Mouse (Mus musculus): ENCODE measurements at regions not wholly inside any gene's neighbourhood (a gene's known extent, or its start where the extent isn't known, plus 50 kb on each side); places are given as distances from the start of the nearest gene placed in this dataset.
"Not testable (repeated sequence)": the region's sequence is repeated elsewhere in the genome, so short reads cannot be mapped to it uniquely, and the experiment has no call there.

- no peak overlapping the region for H3K4me3 ChIP-seq
- TF ChIP-seq MYOD1 (IDR thresholded peaks at IDR 0.05; ENCODE audit: control insufficient read depth in 1 of 3, insufficient read length in 2 of 3, low read depth in 2 of 3) = no peak
- no peak for TF ChIP-seq POLR2A (IDR thresholded peaks at IDR 0.05; ENCODE audit: insufficient read length, low read depth)
- TF ChIP-seq MYOG (IDR thresholded peaks at IDR 0.05; ENCODE audit: control insufficient read depth in 1 of 3, insufficient read depth in 1 of 3, insufficient read length in 2 of 3, low read depth in 2 of 3) = no peak
- no peak for TF ChIP-seq USF1 (IDR thresholded peaks at IDR 0.05; ENCODE audit: low read depth)
- TF ChIP-seq POLR2AphosphoS2 (IDR thresholded peaks at IDR 0.05; ENCODE audit: insufficient read length, low read depth) = no peak
- no peak for TF ChIP-seq CEBPB (IDR thresholded peaks at IDR 0.05; ENCODE audit: insufficient read depth, poor library complexity, severe bottlenecking)
- TF ChIP-seq SRF (IDR thresholded peaks at IDR 0.05; ENCODE audit: control insufficient read depth, insufficient read length, low read depth) = no peak
- TF ChIP-seq REST (IDR thresholded peaks at IDR 0.05; ENCODE audit: insufficient read depth, insufficient read length) = no peak
- H3K79me2 ChIP-seq (ENCODE audit: control insufficient read depth, insufficient read depth) = no peaks in the 10 kb centered on the region
- no peak overlapping the region for H3ac ChIP-seq (ENCODE audit: control insufficient read depth, insufficient read length)
- H3K36me3 ChIP-seq (ENCODE audit: control insufficient read depth, insufficient read depth) = no peaks in the 10 kb centered on the region
- no peak overlapping the region for H3K4me2 ChIP-seq (ENCODE audit: low read depth)
- no peaks in the 10 kb centered on the region for H3K27me3 ChIP-seq (ENCODE audit: control insufficient read depth, insufficient read depth, insufficient read length)
Observed at GRCm38 (mm10) chrX:159066212-159066611, 143.9 kb upstream of the Rps6ka3 start.

- TF ChIP-seq TCF3 (IDR thresholded peaks at IDR 0.05; ENCODE audit: insufficient read length, low read depth) (no peak), MYOD1 (IDR thresholded peaks at IDR 0.05; ENCODE audit: control insufficient read depth in 1 of 3, insufficient read length in 2 of 3, low read depth in 2 of 3) (no peak), SRF (IDR thresholded peaks at IDR 0.05; ENCODE audit: control insufficient read depth, insufficient read length, low read depth) (no peak), CEBPB (IDR thresholded peaks at IDR 0.05; ENCODE audit: insufficient read depth, poor library complexity, severe bottlenecking) (no peak), E2F4 (IDR thresholded peaks at IDR 0.05; ENCODE audit: insufficient read depth) (no peak), USF1 (IDR thresholded peaks at IDR 0.05; ENCODE audit: low read depth) (no peak), MAX (IDR thresholded peaks at IDR 0.05; ENCODE audit: low read depth) (no peak), POLR2AphosphoS2 (IDR thresholded peaks at IDR 0.05; ENCODE audit: insufficient read length, low read depth) (no peak), REST (IDR thresholded peaks at IDR 0.05; ENCODE audit: insufficient read depth, insufficient read length) (no peak), POLR2A (IDR thresholded peaks at IDR 0.05; ENCODE audit: insufficient read length, low read depth) (no peak), MYOG (IDR thresholded peaks at IDR 0.05; ENCODE audit: control insufficient read depth in 1 of 3, insufficient read depth in 1 of 3, insufficient read length in 2 of 3, low read depth in 2 of 3) (no peak), TCF12 (IDR thresholded peaks at IDR 0.05; ENCODE audit: insufficient read depth, poor library complexity, severe bottlenecking) (no peak)
- Histone ChIP-seq H3K36me3 (ENCODE audit: control insufficient read depth, insufficient read depth) (no peaks in the 10 kb centered on the region), H3K4me2 (ENCODE audit: low read depth) (no peak overlapping the region)
Observed at GRCm38 (mm10) chrX:159072647-159073046, 137.5 kb upstream of the Rps6ka3 start.

GRCm38 (mm10) chrX:159073533-159073932 lies 136.6 kb upstream of the Rps6ka3 start:
- H3K79me2 ChIP-seq (ENCODE audit: control insufficient read depth, insufficient read depth) = no peaks in the 10 kb centered on the region
- no peaks in the 10 kb centered on the region for H3K36me3 ChIP-seq (ENCODE audit: control insufficient read depth, insufficient read depth)
- no peaks in the 10 kb centered on the region for H3K27me3 ChIP-seq (ENCODE audit: control insufficient read depth, insufficient read depth, insufficient read length)
- TF ChIP-seq E2F4 (IDR thresholded peaks at IDR 0.05; ENCODE audit: insufficient read depth) = no peak
- TF ChIP-seq POLR2AphosphoS2 (IDR thresholded peaks at IDR 0.05; ENCODE audit: insufficient read length, low read depth) = no peak
- TF ChIP-seq SRF (IDR thresholded peaks at IDR 0.05; ENCODE audit: control insufficient read depth, insufficient read length, low read depth) = no peak
- no peak for TF ChIP-seq REST (IDR thresholded peaks at IDR 0.05; ENCODE audit: insufficient read depth, insufficient read length)
- no peak for TF ChIP-seq TCF3 (IDR thresholded peaks at IDR 0.05; ENCODE audit: insufficient read length, low read depth)
- no peak for TF ChIP-seq USF1 (IDR thresholded peaks at IDR 0.05; ENCODE audit: low read depth)
- TF ChIP-seq TCF12 (IDR thresholded peaks at IDR 0.05; ENCODE audit: insufficient read depth, poor library complexity, severe bottlenecking) = no peak
- no peak for TF ChIP-seq MYOG (IDR thresholded peaks at IDR 0.05; ENCODE audit: control insufficient read depth in 1 of 3, insufficient read depth in 1 of 3, insufficient read length in 2 of 3, low read depth in 2 of 3)
- no peak for TF ChIP-seq CEBPB (IDR thresholded peaks at IDR 0.05; ENCODE audit: insufficient read depth, poor library complexity, severe bottlenecking)
- TF ChIP-seq MYOD1 (IDR thresholded peaks at IDR 0.05; ENCODE audit: control insufficient read depth in 1 of 3, insufficient read length in 2 of 3, low read depth in 2 of 3) = no peak
- no peak for TF ChIP-seq MAX (IDR thresholded peaks at IDR 0.05; ENCODE audit: low read depth)
- no peak for TF ChIP-seq POLR2A (IDR thresholded peaks at IDR 0.05; ENCODE audit: insufficient read length, low read depth)
- H3K4me2 ChIP-seq (ENCODE audit: low read depth) = no peak overlapping the region
- no peak overlapping the region for H3ac ChIP-seq (ENCODE audit: control insufficient read depth, insufficient read length)
- H3K4me3 ChIP-seq = no peak overlapping the region

More at GRCm38 (mm10) chrX:159072647-159073046, 137.5 kb upstream of the Rps6ka3 start:
- H3K79me2 ChIP-seq (ENCODE audit: control insufficient read depth, insufficient read depth) = no peaks in the 10 kb centered on the region
- no peak overlapping the region for H3ac ChIP-seq (ENCODE audit: control insufficient read depth, insufficient read length)
- no peaks in the 10 kb centered on the region for H3K27me3 ChIP-seq (ENCODE audit: control insufficient read depth, insufficient read depth, insufficient read length)
- no peak overlapping the region for H3K4me3 ChIP-seq

- H3K36me3 ChIP-seq (ENCODE audit: control insufficient read depth, insufficient read depth) = no peaks in the 10 kb centered on the region
- TF ChIP-seq REST (IDR thresholded peaks at IDR 0.05; ENCODE audit: insufficient read depth, insufficient read length) = no peak
- TF ChIP-seq TCF12 (IDR thresholded peaks at IDR 0.05; ENCODE audit: insufficient read depth, poor library complexity, severe bottlenecking) = no peak
- no peak for TF ChIP-seq POLR2AphosphoS2 (IDR thresholded peaks at IDR 0.05; ENCODE audit: insufficient read length, low read depth)
- no peak for TF ChIP-seq USF1 (IDR thresholded peaks at IDR 0.05; ENCODE audit: low read depth)
- no peak for TF ChIP-seq POLR2A (IDR thresholded peaks at IDR 0.05; ENCODE audit: insufficient read length, low read depth)
- no peak for TF ChIP-seq CEBPB (IDR thresholded peaks at IDR 0.05; ENCODE audit: insufficient read depth, poor library complexity, severe bottlenecking)
- no peak for TF ChIP-seq TCF3 (IDR thresholded peaks at IDR 0.05; ENCODE audit: insufficient read length, low read depth)
- TF ChIP-seq MYOD1 (IDR thresholded peaks at IDR 0.05; ENCODE audit: control insufficient read depth in 1 of 3, insufficient read length in 2 of 3, low read depth in 2 of 3) = no peak
- TF ChIP-seq E2F4 (IDR thresholded peaks at IDR 0.05; ENCODE audit: insufficient read depth) = no peak
- TF ChIP-seq SRF (IDR thresholded peaks at IDR 0.05; ENCODE audit: control insufficient read depth, insufficient read length, low read depth) = no peak
- no peak for TF ChIP-seq MYOG (IDR thresholded peaks at IDR 0.05; ENCODE audit: control insufficient read depth in 1 of 3, insufficient read depth in 1 of 3, insufficient read length in 2 of 3, low read depth in 2 of 3)
- no peak for TF ChIP-seq MAX (IDR thresholded peaks at IDR 0.05; ENCODE audit: low read depth)
- H3K4me3 ChIP-seq = no peak overlapping the region
- H3K27me3 ChIP-seq (ENCODE audit: control insufficient read depth, insufficient read depth, insufficient read length) = no peaks in the 10 kb centered on the region
- no peak overlapping the region for H3K4me2 ChIP-seq (ENCODE audit: low read depth)
- no peak overlapping the region for H3ac ChIP-seq (ENCODE audit: control insufficient read depth, insufficient read length)
- H3K79me2 ChIP-seq (ENCODE audit: control insufficient read depth, insufficient read depth) = no peaks in the 10 kb centered on the region
Observed at GRCm38 (mm10) chrX:159080508-159080907, 129.6 kb upstream of the Rps6ka3 start.

GRCm38 (mm10) chrX:159110651-159111050 lies 99.5 kb upstream of the Rps6ka3 start:
- H3ac ChIP-seq (ENCODE audit: control insufficient read depth, insufficient read length); H3K4me3 ChIP-seq; H3K27me3 ChIP-seq (ENCODE audit: control insufficient read depth, insufficient read depth, insufficient read length); H3K36me3 ChIP-seq (ENCODE audit: control insufficient read depth, insufficient read depth); H3K79me2 ChIP-seq (ENCODE audit: control insufficient read depth, insufficient read depth); H3K4me2 ChIP-seq (ENCODE audit: low read depth): not testable (repeated sequence)
